Mouse (Mus musculus): Measurements from ENCODE around the gene Olfr1135. TPM values are rescaled to one million over a fixed set of nuclear protein-coding genes. Genes with fewer than 3 reads are reported as not detected.

Gene Olfr1135
- polyA plus RNA-seq, 1 experiment from 2014 or later, result not detected

Other genes starting within 250 kb of the Olfr1135 start
- 0.09 TPM in 1 of 2 replicates, not detected in the other for gene Olfr1124, start 243.4 kb downstream of the Olfr1135 start, polyA plus RNA-seq (2015; fragmentation: Nextera tagmentation; extraction: Ambion mirVana)
- not detected in 2 replicates for gene Olfr1126, start 219.7 kb downstream of the Olfr1135 start, polyA plus RNA-seq (2015; fragmentation: Nextera tagmentation; extraction: Ambion mirVana)
- gene Pramel7, start 176.6 kb downstream of the Olfr1135 start, polyA plus RNA-seq (2015; fragmentation: Nextera tagmentation; extraction: Ambion mirVana), result not detected in 2 replicates
- gene Pramel6, start 167.1 kb downstream of the Olfr1135 start, polyA plus RNA-seq (2015; fragmentation: Nextera tagmentation; extraction: Ambion mirVana), result not detected in 2 replicates
- gene Olfr153, start 141.9 kb downstream of the Olfr1135 start, polyA plus RNA-seq (2015; fragmentation: Nextera tagmentation; extraction: Ambion mirVana), result not detected in 2 replicates
- gene Olfr1128, start 128.1 kb downstream of the Olfr1135 start, polyA plus RNA-seq (2015; fragmentation: Nextera tagmentation; extraction: Ambion mirVana), result not detected in 2 replicates
- gene Olfr1129, start 99.8 kb downstream of the Olfr1135 start, polyA plus RNA-seq (2015; fragmentation: Nextera tagmentation; extraction: Ambion mirVana), result not detected in 2 replicates
- not detected in 2 replicates for gene Olfr1130, start 67.5 kb downstream of the Olfr1135 start, polyA plus RNA-seq (2015; fragmentation: Nextera tagmentation; extraction: Ambion mirVana)
- not detected in 2 replicates for gene Olfr1131, start 46.6 kb downstream of the Olfr1135 start, polyA plus RNA-seq (2015; fragmentation: Nextera tagmentation; extraction: Ambion mirVana)
- not detected in 2 replicates for gene Olfr1132, start 36.1 kb downstream of the Olfr1135 start, polyA plus RNA-seq (2015; fragmentation: Nextera tagmentation; extraction: Ambion mirVana)
- gene Olfr1133, start 26.3 kb downstream of the Olfr1135 start, polyA plus RNA-seq (2015; fragmentation: Nextera tagmentation; extraction: Ambion mirVana), result not detected in 2 replicates
- not detected in 2 replicates for gene Olfr1134, start 15.2 kb downstream of the Olfr1135 start, polyA plus RNA-seq (2015; fragmentation: Nextera tagmentation; extraction: Ambion mirVana)
- gene Olfr1136, start 20.3 kb upstream of the Olfr1135 start, polyA plus RNA-seq (2015; fragmentation: Nextera tagmentation; extraction: Ambion mirVana), result not detected in 2 replicates
- not detected in 2 replicates for gene Olfr1137, start 39.5 kb upstream of the Olfr1135 start, polyA plus RNA-seq (2015; fragmentation: Nextera tagmentation; extraction: Ambion mirVana)
- not detected in 2 replicates for gene Olfr1138, start 66.3 kb upstream of the Olfr1135 start, polyA plus RNA-seq (2015; fragmentation: Nextera tagmentation; extraction: Ambion mirVana)
- not detected in 2 replicates for gene Olfr1140, start 70.1 kb upstream of the Olfr1135 start, polyA plus RNA-seq (2015; fragmentation: Nextera tagmentation; extraction: Ambion mirVana)
- gene Olfr1141, start 80.3 kb upstream of the Olfr1135 start, polyA plus RNA-seq (2015; fragmentation: Nextera tagmentation; extraction: Ambion mirVana), result not detected in 2 replicates
- gene Olfr152, start 105.8 kb upstream of the Olfr1135 start, polyA plus RNA-seq (2015; fragmentation: Nextera tagmentation; extraction: Ambion mirVana), result not detected in 2 replicates
- gene Olfr1143, start 126.9 kb upstream of the Olfr1135 start, polyA plus RNA-seq (2015; fragmentation: Nextera tagmentation; extraction: Ambion mirVana), result not detected in 2 replicates
- gene Olfr1145, start 136.2 kb upstream of the Olfr1135 start, polyA plus RNA-seq (2015; fragmentation: Nextera tagmentation; extraction: Ambion mirVana), result not detected in 2 replicates
- gene Olfr1148, start 156.9 kb upstream of the Olfr1135 start, polyA plus RNA-seq (2015; fragmentation: Nextera tagmentation; extraction: Ambion mirVana), result not detected in 2 replicates
- not detected in 2 replicates for gene Olfr1150-ps1, start 170.3 kb upstream of the Olfr1135 start, polyA plus RNA-seq (2015; fragmentation: Nextera tagmentation; extraction: Ambion mirVana)
- gene Olfr1151, start 182.2 kb upstream of the Olfr1135 start, polyA plus RNA-seq (2015; fragmentation: Nextera tagmentation; extraction: Ambion mirVana), result not detected in 2 replicates
- gene Olfr1152, start 192.8 kb upstream of the Olfr1135 start, polyA plus RNA-seq (2015; fragmentation: Nextera tagmentation; extraction: Ambion mirVana), result not detected in 2 replicates
- gene Olfr1153, start 221.3 kb upstream of the Olfr1135 start, polyA plus RNA-seq (2015; fragmentation: Nextera tagmentation; extraction: Ambion mirVana), result not detected in 2 replicates
- gene Olfr1154, start 231.5 kb upstream of the Olfr1135 start, polyA plus RNA-seq (2015; fragmentation: Nextera tagmentation; extraction: Ambion mirVana), result not detected in 2 replicates

Measured in forebrain, embryonic 16.5 days (tissue).